Mouse (Mus musculus): ENCODE data around the gene Atf6b.

DNA sequence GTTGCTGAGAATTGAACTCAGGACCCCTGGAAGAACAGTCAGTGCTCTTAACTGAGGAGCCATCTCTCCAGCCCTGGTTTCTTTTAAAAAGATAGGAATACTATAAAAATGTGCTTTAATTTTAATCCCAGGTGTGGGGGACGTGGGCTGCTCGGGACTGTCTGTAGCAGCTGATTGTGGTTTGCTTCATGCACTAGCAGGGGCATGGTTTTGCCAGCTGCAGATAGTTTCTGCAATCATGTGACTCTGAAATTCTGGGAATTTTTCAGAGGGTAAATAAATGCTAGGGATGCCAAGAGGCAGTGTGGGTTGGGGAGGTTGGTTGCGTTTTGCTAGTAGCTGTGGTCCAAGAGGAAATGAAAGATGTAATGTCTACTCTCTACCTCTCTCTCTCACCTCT is 5.0 kb upstream of the Atf6b start:
- TF ChIP-seq CTCF (IDR thresholded peaks at IDR 0.05 in 2 of 3, conservative IDR thresholded peaks at IDR 0.05 in 1 of 3; ENCODE audit: control insufficient read depth in 1 of 3, insufficient read depth in 1 of 3, low read depth in 2 of 3, low read length in 3 of 3, poor library complexity in 1 of 3, severe bottlenecking in 1 of 3) (no peak), BHLHE40 (IDR thresholded peaks at IDR 0.05; ENCODE audit: borderline replicate concordance, low read depth, low read length) (no peak), GATA1 (IDR thresholded peaks at IDR 0.05; ENCODE audit: low read depth, low read length) (no peak), ZMIZ1 (IDR thresholded peaks at IDR 0.05; ENCODE audit: low read depth, low read length) (no peak), UBTF (IDR thresholded peaks at IDR 0.05; ENCODE audit: borderline replicate concordance, insufficient read depth, low read depth, low read length) (no peak), KAT2A (conservative IDR thresholded peaks at IDR 0.05; ENCODE audit: low read depth, low read length) (no peak), SIN3A (IDR thresholded peaks at IDR 0.05; ENCODE audit: low read length) (no peak), MAFK (IDR thresholded peaks at IDR 0.05; ENCODE audit: borderline replicate concordance, low read depth, low read length) (no peak), SMC3 (IDR thresholded peaks at IDR 0.05; ENCODE audit: low read depth, low read length) (no peak), NELFE (IDR thresholded peaks at IDR 0.05; ENCODE audit: low read depth, low read length) (no peak), MAX (IDR thresholded peaks at IDR 0.05; ENCODE audit: low read length) (no peak)

Measured in MEL (cell line).